Mouse (Mus musculus) stomach, postnatal 0 days (tissue): Measurements from ENCODE around the gene Ank3. TPM values are rescaled to one million over a fixed set of nuclear protein-coding genes. Genes with fewer than 3 reads are reported as not detected.

Source experiments
- ATAC-seq: fragments of 200-750 bp; cut with Nextera tagmentation; 2 replicates; pipeline ENCODE4 v1.8.0; 2017; ENCODE audit not compliant: low FRiP score, low TSS enrichment
- DNase-seq: peaks from one replicate; pipeline ENCODE4 v3.0.0-alpha.2; 2016; ENCODE audit warnings: low spot score
- H3K27ac ChIP-seq: fragments of 300-500 bp; sonication (generic); replicated peaks from 2 replicates; pipeline ENCODE4 v1.5.1; 2014; ENCODE audit warnings: mild to moderate bottlenecking, control low read depth
- H3K27me3 ChIP-seq: fragments of 300-500 bp; sonication (generic); 2 replicates; pipeline ENCODE4 v1.6.1; 2014; ENCODE audit warnings: low read length; ENCODE audit not compliant: control insufficient read depth, insufficient read depth
- H3K36me3 ChIP-seq: fragments of 300-500 bp; sonication (generic); 2 replicates; pipeline ENCODE4 v1.6.1; 2014; ENCODE audit warnings: low read length, mixed read lengths; ENCODE audit not compliant: control insufficient read depth, insufficient read depth
- H3K4me1 ChIP-seq: fragments of 300-500 bp; sonication (generic); replicated peaks from 2 replicates; pipeline ENCODE4 v1.6.1; 2014; ENCODE audit warnings: antibody characterized with exemption; ENCODE audit not compliant: control insufficient read depth, insufficient read depth
- H3K4me2 ChIP-seq: fragments of 300-500 bp; sonication (generic); replicated peaks from 2 replicates; pipeline ENCODE4 v1.6.1; 2014; ENCODE audit warnings: low read depth, mild to moderate bottlenecking, control low read depth, moderate library complexity
- H3K4me3 ChIP-seq: fragments of 300-500 bp; sonication (generic); 2 replicates; pipeline ENCODE4 v1.5.1; 2014; ENCODE audit warnings: low read depth, low read length, control low read depth
- H3K9ac ChIP-seq: fragments of 300-500 bp; sonication (generic); 2 replicates; pipeline ENCODE4 v1.6.1; 2014; ENCODE audit warnings: mild to moderate bottlenecking, low read length, control low read depth, mixed read lengths
- H3K9me3 ChIP-seq: fragments of 300-500 bp; sonication (generic); 2 replicates; pipeline ENCODE4 v1.6.1; 2016; ENCODE audit warnings: low read length; ENCODE audit not compliant: control insufficient read depth
- CTCF ChIP-seq: IDR thresholded peaks from 2 replicates; pipeline ENCODE4 v1.5.1; 2016; ENCODE audit warnings: antibody characterized with exemption, low read depth, mild to moderate bottlenecking, moderate library complexity
- EP300 ChIP-seq: optimal IDR thresholded peaks from 2 replicates; pipeline ENCODE3; 2016; ENCODE audit warnings: antibody characterized with exemption
- WGBS: fragments of 180-500 bp; shearing (Covaris S2); extraction: QIAGEN DNeasy Blood & Tissue Kit; methylation state at CpG from one replicate; pipeline ENCODE4 v1.1.7; 2014; 5-methylcytosine and 5-hydroxymethylcytosine counted together
- polyA plus RNA-seq: library from polyadenylated mRNA; unstranded; fragments of >200 nt; fragmentation: Nextera tagmentation; extraction: Ambion mirVana; gene quantifications from 2 replicates; pipeline ENCODE4 v1.2.1, GENCODE M21; 2015

Ank3 gene
- polyA plus RNA-seq, 1 experiment from 2014 or later = 16.0 TPM

DNA sequence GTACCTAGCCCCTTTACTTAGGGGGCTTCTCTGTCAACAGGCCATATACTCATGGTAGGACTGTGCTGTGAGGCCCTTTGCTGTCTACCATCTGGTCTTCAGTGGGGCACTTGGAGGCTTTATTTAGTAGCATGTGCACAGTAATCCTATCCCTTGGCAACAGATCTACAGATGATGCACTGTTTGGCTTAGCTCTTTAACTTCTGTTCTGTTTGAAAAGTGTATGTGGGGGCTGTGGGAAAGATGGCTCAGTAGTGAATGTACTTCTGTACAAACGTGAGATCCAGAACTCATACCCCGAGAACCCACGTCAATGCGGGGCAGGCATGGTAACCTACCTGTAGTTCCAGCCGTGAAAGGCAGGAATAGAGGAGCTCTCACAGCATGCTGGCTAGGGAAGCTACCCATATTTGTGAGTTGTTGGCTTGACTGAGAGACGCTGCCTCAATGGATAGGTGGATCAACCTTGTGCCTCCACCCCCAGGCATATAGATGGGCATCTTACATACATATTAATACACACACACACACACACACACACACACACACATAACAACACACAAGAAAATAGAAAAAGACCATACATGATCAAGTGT is 86.7 kb downstream of the Ank3 start:
- Histone ChIP-seq H3K9me3 (no peaks in the 10 kb centered on the region), H3K4me1 (no peaks in the 10 kb centered on the region), H3K4me3 (no peak overlapping the region), H3K9ac (no peak overlapping the region), H3K4me2 (no peak overlapping the region), H3K36me3 (no peaks in the 10 kb centered on the region), H3K27me3 (no peaks in the 10 kb centered on the region), H3K27ac (no peak overlapping the region)
- ATAC-seq (no peak), DNase-seq (no peak)
- WGBS = 89% methylated on average over 6 of the region's 6 CpGs
- TF ChIP-seq EP300 (no peak), CTCF (no peak)

DNA sequence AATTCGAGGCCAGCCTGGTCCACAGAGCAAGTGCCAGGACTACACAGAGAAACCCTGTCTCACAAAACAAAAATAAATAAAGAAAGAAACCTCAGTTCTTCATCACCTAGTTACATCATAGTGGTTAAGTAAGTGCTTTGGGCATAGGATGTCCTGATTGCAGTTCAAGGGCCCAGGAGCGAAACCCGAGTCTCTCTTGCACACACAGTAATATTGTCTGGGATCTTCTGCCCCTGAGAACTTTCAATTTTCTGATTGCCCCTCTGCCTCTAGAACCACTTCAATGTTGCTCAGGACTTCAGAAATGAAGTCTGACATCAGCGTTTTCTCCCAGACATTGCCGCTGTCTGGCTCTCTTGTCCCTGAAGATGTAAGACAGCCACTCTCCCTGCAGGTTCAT is 91.6 kb downstream of the Ank3 start:
- no peak for ATAC-seq
- Histone ChIP-seq H3K4me2 (no peak overlapping the region), H3K9ac (no peak overlapping the region), H3K9me3 (no peaks in the 10 kb centered on the region), H3K4me1 (no peaks in the 10 kb centered on the region), H3K36me3 (no peaks in the 10 kb centered on the region), H3K27me3 (no peaks in the 10 kb centered on the region), H3K4me3 (no peak overlapping the region), H3K27ac (no peak overlapping the region)
- 84% methylated on average over 5 of the region's 5 CpGs for WGBS
- TF ChIP-seq CTCF (no peak), EP300 (no peak)
- no peak for DNase-seq

DNA sequence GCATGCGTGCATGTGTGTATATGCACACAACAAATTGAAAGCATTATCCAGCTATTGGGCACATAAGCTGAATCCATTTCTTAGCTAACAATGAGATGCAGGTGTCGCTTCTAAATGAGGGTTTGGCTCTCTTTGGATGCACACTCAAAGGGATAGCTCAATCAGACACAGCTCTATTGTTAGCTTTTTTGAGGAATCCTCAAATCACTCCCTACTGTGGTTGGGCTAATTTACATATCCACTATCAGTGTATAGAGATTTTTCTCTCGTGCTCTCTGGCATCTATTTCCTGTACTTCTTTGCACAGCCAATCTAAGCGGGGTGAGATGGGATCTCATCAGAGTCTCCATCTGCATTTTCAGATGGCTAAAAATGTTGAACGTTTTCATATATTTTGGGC is 93.4 kb downstream of the Ank3 start:
- no peak for ATAC-seq
- 77% methylated on average over 5 of the region's 5 CpGs for WGBS
- no peaks in the 10 kb centered on the region for H3K27me3 ChIP-seq

DNA sequence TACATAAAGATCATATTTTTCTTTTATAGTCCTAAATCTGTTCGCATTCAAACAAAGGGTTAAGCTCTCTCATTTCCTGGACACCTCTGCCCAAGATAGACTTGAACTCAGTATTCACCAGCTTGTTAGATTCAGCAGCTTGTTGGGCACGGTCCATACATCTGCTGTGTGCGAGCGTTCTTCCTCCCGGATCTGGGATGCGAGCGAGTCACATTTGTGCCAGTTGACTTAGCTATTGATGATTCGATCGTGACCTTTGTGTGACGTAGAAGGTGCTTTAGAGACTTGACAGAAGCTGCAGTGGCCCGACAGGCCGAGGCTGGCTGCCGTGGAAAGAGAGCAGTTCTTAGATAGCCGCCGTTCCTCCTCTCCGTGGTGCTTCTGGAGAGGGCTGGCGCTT is 98.8 kb downstream of the Ank3 start:
- ATAC-seq (no peak), DNase-seq (no peak)
- H3K4me1 ChIP-seq = no peaks in the 10 kb centered on the region
- no peak for TF ChIP-seq EP300
- TF ChIP-seq CTCF = no peak
- H3K4me2 ChIP-seq = no peak overlapping the region
- 82% methylated on average over 17 of the region's 17 CpGs for WGBS
- H3K36me3 ChIP-seq = no peaks in the 10 kb centered on the region
- no peak overlapping the region for H3K4me3 ChIP-seq
- no peaks in the 10 kb centered on the region for H3K27me3 ChIP-seq
- H3K9ac ChIP-seq = no peak overlapping the region
- no peak overlapping the region for H3K27ac ChIP-seq
- no peaks in the 10 kb centered on the region for H3K9me3 ChIP-seq

More for the DNA sequence above, 93.4 kb downstream of the Ank3 start:
- no peak overlapping the region for H3K27ac ChIP-seq
- no peaks in the 10 kb centered on the region for H3K9me3 ChIP-seq
- TF ChIP-seq EP300 (no peak), CTCF (no peak)
- H3K9ac ChIP-seq = no peak overlapping the region
- H3K4me1 ChIP-seq = no peaks in the 10 kb centered on the region
- H3K4me2 ChIP-seq = no peak overlapping the region
- no peak for DNase-seq
- no peaks in the 10 kb centered on the region for H3K36me3 ChIP-seq
- no peak overlapping the region for H3K4me3 ChIP-seq

DNA sequence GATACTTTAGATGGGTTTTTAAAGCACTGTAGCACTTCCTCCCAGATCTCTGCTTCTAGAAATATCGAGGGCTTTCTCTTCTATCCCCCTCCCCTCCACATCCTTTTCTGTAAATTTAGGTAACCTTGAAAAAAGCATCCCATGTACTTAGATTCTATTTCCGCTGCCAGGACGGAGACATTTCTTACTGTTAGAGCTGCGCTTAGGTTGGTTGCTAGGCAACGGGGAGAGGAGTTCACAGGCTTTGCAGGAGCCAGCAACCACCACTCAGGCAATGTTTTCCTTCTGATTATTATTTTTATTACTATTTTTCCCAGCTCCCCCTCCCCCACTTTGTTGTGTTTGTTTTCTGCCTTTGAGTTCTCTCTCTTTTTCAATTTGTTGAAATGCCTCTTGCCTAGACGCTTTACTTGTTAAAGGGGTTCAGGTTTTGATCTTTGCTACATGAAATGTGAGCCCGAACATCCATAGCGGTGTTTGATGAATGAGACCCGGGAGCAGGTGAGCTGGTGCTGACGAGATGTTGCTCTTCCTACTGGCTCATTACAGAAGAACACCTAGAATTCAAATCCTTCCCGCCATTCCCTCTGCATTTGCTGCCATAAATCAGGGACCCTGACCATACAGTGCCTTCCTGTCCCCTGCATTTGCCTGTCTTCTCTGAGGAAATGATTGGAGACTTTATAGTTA is 101.7 kb downstream of the Ank3 start:
- Histone ChIP-seq H3K4me3 (no peak overlapping the region), H3K27me3 (no peaks in the 10 kb centered on the region), H3K9ac (no peak overlapping the region), H3K9me3 (no peaks in the 10 kb centered on the region), H3K36me3 (no peaks in the 10 kb centered on the region), H3K27ac (no peak overlapping the region), H3K4me1 (no peaks in the 10 kb centered on the region), H3K4me2 (no peak overlapping the region)
- WGBS = 40% methylated on average over 11 of the region's 11 CpGs
- ATAC-seq (no peak), DNase-seq (no peak)
- TF ChIP-seq CTCF (no peak), EP300 (no peak)

DNA sequence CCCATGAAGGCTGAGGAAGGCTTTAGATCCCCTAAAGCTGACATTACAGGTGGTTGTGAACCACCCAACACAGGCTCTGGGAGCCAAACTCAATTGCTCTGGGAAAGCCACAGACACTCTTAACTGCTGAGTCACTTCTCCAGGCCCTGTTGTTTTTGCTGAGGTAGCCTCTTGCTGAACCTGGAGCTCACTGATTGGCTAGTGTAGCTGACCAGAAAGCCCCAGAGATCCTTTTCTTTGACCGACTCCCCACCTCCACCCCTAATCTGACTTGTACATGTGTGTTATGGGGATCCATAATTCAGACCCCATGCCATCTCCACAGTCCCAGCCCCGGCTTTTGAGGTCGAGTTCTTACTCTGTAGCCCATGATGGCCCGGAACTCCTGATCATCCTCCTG is 105.2 kb downstream of the Ank3 start:
- H3K4me3 ChIP-seq = no peak overlapping the region
- ATAC-seq (no peak), DNase-seq (no peak)
- 92% methylated on average over 4 of the region's 4 CpGs for WGBS
- no peaks in the 10 kb centered on the region for H3K27me3 ChIP-seq
- TF ChIP-seq EP300 (no peak), CTCF (no peak)
- no peaks in the 10 kb centered on the region for H3K36me3 ChIP-seq
- H3K4me2 ChIP-seq = no peak overlapping the region
- H3K4me1 ChIP-seq = no peaks in the 10 kb centered on the region
- no peak overlapping the region for H3K27ac ChIP-seq
- H3K9ac ChIP-seq = no peak overlapping the region
- H3K9me3 ChIP-seq = no peaks in the 10 kb centered on the region
